Mouse (Mus musculus) inflammation-experienced regulatory T-cells, adult 6 months (primary cell): ENCODE results near the gene Sema3f. TPM values are rescaled to one million over a fixed set of nuclear protein-coding genes. Genes with fewer than 3 reads are reported as not detected.

ENCODE experiments used
- ATAC-seq: one replicate; pipeline ENCODE4 v1.8.0; 2017
- polyA plus RNA-seq, 3 experiments: library from polyadenylated mRNA; unstranded; fragments of 100-300 nt; shearing (Covaris generic); gene quantifications; one replicate each; pipeline ENCODE4 v1.2.1; 2017

Gene Sema3f
- polyA plus RNA-seq: not detected

DNA sequence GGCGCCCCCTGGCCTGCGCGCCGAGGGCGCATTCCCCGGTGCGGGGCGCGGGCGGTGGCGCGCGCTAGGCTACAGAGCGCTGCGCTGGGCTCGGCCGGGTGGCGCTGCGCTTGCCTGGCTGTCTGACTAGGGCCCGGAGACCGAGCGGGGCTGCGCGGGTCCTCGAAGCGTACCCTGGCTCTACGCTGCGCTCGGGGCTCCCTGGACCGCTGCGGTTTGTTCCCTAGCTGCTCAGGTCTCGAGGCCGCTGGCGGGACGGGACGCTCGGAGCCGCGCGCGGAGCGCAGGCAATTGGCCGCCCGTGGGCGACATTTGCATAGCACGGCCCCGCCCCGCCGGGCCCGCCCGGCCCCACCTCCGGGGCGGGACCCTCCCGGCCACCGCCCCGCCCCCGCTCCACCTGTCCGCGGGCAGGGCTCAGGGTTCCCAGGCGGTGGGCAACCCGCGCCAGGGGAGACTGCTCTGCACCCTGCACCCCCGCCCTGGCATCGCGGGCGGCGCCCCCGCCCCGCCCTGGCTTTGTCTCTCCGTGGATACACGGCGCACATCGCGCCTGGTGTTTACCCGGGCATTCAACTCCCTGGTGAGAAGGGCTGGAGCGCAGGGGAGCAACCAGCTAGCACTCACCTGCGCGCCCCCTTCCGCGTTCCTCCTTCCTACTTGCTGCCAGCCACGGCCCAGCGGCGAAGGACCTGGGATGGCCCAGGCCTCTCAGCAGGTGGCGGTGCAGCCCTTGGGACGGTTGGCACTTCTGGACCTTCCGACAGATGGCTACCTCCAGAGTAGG is at the start of gene Sema3f:
Gene Sema3f (minus strand): TSS at position 779 of the 787 bp plus-strand sequence.
- ATAC-seq: peak; percentile 38

DNA sequence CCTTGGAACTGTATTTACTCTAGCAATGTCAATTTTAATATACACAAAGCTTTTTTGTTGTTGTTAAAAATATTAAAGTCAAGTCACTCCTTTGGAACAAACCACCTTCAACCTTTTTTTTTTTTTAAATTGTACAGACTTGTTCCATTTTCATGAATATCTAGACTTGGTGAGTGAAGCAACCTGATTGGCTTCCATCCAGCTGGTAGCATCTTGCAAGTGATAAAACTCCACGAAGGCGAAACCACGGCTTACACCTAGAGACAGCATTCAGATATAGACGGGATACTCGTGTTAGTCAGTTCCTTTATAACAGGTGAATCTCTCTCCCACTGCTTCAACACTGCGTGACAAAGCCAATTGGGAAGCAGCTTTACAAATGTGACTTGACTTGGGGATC is 49.3 kb upstream of the Sema3f start:
- ATAC-seq: no peak

DNA sequence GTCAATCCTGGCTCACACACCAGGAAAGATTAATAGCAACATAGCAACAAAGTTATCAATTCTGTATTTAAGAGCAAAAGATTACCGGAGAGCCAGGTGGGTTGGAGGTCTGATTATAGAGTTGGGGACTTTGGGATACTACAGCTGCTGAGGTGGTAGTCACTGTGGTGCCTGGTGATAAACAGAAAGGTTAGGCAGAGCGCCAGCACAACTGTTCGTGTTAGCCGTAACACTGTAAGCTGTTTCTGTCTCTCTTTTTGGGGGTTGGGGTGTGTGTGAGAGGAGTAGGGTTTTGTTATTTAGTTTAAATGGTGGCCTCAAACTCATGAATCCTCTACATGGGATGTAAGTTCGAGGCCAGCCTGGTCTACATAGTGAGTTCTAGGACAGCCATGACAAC is 40.1 kb upstream of the Sema3f start:
- no peak for ATAC-seq

DNA sequence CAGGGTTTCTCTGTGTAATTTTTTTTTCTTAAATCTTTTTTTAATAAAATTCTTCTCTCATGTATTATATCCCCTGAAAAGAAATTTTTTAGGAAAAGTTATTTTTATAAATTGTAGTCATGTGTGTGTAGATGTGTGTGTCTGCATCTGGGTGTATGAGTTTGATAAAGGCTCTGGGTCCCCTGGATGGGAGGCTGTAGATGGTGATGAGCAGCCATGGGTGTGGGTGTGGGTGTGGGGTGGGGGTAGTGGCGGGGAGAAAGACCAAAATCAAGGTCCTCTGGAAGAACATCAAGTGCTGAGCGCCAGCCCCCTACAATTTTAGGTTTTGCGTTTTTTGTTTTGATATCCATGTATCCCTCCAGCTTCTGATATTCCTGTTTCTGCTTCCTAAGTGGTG is 37.8 kb upstream of the Sema3f start:
- ATAC-seq: no peak

DNA sequence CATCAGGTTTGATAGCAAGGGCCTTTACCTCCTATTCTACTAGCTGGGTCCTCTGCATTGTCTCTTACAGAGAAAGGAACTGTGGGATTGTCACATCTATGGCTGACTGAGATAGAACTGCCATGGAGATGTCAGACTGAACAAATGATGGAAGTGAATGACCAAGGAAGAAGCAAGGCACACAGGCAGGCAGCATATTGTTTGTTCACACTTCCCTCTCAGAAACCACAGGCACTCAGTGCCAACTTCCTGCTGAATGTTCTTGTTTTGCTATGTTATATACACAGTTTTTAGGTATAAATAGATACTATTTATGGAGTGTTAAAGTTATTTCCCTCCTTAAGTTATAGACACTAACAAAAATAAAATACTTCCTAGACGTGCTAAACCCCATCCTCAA is 37.0 kb upstream of the Sema3f start:
- ATAC-seq: no peak

DNA sequence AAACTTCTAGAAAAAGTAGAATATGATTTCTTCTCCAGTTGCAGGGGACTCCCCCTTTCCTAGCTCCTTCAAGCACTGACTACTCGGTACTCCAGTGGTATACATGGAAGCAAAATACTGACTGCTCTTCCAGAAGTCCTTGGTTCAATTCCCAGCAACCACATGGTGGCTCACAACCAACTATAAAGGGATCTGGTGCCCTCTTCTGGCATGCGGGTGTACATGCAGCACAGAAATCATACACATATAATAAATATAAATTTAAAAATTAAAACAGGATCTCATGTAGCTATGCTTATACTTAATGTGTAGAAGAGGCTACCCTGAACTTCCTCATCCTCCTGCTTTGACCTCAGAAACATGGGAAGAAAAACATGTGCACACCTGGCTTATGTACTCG is 36.4 kb upstream of the Sema3f start:
- ATAC-seq: no peak

DNA sequence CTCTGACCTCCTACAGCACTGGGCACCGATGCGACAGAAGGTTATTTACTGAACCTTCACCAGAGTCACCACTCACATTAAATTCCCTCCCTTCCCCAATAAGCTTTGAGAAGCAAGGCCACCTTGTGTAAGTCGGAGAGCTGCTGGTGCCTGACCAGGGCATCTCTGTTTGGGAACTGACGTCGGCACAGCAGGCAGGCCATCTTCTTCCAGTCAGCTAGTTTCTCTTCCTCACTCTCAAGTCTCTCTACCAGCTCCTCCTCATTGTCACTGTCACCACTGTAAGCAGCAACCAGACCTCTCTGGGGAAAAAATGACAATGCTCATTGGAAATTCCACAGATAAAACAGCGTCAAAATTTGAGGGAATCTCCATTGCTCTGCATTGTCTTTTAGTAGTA is 33.8 kb upstream of the Sema3f start:
- ATAC-seq: no peak

DNA sequence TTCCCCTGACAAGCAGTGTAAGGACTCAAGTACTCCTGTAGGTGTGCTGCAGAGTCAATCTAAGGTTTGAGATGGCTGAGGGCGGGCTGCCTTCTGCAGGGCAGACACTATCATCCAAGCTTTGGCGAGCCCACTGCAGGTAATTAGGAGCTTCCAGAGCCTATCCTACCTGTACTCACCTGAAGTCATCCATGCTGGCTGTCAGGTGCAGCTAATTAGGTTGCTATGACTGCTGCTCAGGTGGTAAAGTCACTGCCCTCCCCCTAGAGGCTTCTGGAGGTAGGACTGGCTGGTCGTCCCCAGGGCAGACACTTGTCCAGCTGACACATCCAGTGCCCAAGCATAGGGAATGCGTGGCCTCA is 28.5 kb upstream of the Sema3f start:
- ATAC-seq: no peak

DNA sequence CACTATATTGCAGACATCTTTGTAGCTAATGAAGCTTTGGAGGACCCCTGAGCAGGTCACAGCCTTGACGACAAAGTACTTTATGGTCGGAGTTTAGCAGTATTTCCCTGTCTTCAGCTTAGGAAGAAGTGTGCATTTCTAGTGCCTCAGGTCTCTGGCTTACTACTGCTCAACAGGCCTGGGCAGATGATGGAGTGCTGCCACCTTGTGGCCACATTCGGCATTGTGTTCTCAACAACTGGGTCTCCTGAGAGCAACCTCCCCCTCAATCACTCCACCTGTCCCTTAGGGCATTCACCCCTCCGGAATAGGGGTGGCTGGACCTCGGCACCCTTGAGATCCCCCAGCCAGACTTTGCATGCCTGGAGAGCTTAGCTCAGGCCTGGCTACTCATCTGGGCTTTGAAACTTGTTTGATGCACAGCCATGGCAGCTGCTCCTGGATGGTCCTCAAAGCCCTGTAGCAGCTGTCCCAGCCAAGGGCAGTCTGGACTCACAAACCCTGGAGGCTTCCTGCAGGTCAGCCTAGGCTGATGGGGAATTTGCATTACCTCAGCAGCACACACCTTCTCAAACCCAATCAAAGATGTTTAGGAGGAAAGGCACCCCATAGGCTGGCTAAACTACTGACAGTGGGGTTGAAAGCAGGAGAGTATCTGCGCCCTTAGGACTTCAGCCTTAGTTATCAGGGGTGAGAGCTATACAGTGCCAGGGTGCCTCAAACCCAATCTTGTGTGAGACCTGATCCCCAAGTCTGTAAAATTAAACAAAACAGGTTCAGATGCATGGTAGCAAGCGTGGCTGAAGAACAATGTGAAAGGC is 28.0 kb upstream of the Sema3f start:
- peak; percentile 55 for ATAC-seq

DNA sequence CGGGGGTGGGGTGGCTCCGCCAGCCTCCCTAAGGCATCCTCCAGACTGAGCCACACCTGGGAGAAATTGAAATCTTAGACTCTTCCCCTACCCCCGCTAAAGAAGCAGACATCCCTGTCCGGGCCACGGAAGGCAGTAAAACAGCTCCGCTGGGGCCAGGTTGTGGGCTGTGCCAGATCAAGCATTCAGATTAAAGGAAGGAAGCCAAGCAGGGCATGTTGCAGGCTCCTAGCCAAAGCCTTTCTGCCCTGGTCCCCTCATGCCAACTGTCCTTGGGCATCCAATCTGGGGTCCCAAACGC is 25.9 kb upstream of the Sema3f start:
- ATAC-seq: peak; percentile 28

DNA sequence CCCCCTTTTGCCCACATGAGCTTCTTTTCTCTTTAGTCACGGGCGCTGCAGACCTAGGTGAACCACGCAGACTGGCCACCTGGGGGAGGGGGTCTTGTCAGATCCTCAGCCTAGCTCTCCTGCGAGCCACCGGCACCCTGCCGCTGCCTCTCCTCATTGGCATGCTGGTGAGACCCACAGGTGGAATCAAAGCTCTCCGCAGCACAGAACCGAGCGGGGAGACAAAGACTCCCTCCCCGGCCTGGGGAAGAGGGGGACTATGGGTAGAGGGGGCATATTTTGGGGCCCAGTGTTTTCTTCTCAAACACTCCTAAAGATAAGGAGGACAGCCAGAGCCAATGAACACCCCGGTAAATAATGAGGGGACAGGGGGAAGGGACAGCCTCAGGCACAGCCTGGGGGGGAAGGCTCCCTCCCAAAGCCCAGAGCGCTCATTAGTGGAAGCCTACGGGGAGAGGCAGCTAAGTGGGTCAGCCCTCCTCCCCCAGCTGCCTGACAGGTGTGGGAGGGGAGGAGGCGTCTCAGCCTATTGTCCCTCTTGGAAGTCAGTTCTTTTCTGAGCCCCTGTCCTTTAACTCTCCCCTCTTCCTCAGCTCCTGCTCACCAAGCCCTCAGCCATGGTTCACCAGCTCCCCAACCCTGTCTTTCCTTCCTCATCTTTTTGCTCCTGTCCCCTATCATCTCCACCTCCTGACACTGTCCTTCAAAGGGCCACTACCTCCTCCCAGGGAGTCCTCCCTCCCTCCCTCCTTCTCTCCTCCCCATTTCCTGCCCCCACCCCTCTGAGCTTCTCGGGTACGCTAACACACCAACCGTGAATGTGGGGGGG is 25.3 kb upstream of the Sema3f start:
- peak; percentile 18 for ATAC-seq

DNA sequence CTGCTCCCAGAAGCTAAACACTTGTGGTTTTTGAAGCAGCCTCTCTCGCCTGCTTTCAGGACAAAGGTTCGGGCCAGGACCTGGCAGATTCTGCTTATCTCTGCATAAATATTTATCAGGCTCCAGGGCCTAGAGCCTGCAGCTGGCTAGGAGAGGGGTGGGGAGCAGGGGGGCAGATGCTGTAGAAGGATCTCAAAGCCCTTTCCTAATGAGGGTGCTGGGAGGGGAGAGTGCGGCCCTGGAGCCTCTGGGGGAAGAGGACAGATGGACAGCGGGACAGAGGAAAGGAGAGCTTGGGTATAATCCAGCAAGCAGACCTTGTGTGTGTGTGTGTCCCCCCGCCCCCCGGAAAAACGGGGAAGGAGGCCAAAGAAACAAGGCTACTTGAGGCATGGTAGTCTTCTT is 24.3 kb upstream of the Sema3f start:
- no peak for ATAC-seq

DNA sequence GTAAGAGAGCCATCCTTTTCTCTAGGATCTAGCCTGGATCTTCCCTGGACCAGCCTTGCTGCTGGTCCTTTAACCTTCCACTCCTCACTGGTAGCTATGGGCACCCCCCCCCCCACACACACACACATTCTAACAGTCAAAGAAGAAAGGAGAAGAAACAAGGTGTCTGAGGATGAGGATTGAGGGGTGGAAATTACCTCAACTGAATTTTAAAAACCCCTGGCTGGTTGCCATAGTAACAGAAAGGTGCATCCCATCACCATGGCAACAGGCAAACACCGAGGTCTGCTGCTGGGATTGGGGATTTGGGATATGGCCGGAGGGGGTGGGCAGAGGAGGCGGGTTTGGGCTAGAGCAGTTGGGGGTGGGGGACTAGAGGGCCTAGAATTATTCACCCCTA is 19.4 kb upstream of the Sema3f start:
- ATAC-seq: no peak

DNA sequence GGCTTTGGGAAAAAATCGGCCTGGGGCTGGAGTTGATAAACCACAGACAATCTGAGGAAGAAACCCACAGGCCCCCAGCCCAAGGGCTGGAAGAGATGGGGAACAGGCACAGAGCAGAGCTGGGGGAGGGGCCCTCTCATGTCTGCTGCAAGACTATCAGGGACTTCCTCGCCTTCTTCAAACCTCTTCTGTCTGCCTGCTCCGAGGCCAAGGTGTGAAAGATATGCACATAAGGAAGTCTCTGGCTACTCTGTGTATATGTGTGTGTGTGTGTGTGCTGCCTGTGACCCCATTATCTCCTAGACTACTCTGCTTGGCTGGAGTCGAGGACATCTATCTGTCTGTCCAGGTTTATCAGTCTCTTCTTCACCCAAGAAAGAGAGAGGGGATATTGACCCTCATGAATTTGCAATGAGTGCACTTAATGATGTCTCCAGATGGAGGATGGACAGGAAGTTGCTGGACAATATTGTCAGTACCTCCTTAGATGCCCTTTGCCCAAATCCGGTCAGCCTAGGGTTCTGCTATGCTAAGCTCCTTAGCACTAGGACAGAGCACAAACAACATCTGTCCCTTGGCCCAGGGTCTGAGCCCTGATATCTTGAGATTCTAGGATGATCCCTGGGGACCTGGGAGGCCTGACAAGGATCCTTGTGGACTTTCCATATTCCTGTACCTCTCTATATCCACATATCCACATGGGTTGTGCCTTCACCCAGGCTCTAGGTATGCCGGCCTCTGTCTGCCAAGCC is 18.8 kb upstream of the Sema3f start:
- ATAC-seq: no peak

DNA sequence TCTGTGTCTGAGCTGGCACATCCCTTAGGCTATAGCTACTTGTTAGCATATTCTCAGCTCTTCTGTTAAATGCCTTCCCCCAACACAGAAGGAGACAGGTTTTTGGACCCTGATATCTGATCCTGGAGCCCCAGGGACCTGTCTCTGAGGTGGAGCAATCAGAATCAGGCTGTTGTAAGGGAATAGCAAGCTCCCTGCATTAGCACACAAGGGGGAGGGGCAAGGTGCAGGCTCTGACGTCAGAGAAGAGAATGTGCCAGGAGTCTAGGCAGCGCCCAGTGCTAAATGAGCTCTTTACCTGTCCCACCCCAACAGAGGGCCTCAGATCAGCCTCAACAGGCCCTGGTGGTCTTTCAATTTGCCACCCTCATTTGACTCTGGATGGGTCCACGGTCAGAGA is 16.8 kb upstream of the Sema3f start:
- no peak for ATAC-seq

DNA sequence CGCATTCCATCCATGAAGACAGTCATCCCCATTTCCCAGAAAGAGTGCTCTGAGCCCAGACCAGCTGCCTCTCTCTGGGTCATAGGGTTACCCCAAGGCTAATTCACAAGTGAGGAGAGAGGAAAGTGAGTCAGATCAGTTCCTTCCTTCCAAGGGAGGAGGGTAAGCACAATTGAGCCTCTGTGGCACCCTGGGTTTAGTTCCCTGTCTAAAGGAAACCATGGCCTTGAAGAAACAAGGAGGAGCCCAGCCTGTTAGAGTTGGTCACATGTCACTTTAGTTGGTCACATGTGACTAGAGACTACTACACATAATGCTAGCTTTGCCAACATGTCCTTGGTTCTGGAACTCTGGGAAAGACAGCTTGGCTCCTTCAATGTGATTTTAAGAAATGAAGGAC is 14.5 kb upstream of the Sema3f start:
- no peak for ATAC-seq

DNA sequence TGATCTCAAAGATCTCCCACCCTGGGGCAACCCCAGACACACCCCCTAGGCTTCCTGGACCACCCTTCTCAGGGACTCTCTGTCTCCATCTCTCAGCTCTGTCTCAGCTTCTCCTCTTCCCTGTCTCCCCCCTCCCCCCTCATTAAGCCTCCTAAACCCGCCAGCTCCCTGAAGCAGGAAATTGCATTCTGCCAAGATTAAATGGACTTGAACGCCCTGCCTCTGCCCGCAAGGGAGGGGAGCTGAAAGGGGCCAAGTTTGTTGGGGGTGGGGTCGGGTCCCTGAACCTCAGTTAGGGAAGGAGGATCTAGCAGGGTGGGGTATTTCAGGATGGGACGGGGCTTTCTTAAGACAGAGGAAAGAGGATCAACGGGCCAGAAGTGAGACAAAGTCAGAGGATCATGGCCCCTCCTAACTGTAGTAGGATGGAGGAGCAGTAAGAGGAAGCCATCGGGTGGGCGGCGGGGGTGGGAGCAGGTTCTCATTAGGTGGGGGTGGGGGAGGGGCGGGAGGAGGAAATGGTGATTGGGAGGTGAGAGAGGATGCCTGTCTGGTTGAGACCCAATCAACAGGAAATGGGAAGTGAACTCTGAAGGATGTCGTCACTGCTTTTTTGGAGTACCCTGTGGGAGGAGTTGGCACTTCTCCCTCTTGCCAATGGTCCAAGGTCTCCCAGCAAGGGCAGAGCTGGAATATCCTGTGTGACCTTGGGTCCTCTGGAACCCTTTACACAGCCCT is 13.7 kb upstream of the Sema3f start:
- peak; percentile 35 for ATAC-seq

DNA sequence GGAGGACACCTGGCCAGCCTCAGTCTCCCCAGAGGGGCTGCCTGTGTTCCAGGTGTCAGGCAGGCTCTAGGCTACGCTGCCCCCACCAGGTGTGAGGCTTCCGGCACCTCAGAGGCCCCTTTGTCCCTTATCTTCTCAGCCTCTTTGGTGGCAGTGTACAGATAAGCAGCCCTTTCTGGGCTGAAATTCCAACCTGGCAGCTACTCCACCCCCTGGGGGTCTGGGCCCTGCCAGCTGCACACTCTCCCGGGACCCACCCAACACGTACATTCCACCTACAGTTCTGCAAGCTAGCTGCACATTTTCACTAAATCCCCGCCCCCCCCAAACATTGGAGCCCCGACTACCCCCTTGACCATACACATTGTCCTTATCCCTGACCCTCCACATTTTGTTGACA is 13.0 kb upstream of the Sema3f start:
- no peak for ATAC-seq

DNA sequence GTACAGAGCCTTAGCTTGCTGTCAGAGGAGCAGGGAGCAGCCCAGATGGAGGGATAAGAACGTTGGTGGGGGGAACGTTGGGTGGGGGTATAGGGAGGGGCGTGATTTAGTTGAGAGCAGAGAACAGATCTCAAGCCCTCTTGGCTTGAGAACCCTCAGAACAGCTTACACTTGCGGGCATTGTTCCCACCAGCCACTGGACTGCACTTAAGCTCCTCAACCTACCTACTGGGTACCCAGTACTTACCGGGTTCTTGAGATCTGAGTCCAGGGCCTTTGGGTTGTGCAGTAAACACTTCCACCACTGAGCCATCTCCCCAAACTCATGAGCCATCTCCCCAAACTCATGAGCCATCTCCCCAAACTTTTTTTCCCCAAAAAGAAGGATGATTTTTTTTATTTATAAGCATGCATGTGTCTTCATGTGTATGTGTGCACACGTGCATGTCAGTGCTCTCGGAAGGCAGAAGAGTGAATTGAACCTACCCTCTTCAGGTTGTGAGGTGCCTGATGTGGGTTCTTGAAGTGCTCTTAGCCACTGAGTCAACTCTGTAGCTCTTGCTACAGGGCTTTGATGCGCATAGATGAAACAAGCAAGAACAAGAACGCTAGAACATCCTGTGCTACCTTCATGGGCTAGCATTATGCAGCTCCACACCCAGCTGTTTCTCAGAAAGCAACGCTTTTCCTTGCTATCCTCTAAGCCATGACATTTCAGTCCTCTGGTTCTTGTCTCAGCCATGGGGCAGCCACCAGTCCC is 8.7 kb upstream of the Sema3f start:
- no peak for ATAC-seq

DNA sequence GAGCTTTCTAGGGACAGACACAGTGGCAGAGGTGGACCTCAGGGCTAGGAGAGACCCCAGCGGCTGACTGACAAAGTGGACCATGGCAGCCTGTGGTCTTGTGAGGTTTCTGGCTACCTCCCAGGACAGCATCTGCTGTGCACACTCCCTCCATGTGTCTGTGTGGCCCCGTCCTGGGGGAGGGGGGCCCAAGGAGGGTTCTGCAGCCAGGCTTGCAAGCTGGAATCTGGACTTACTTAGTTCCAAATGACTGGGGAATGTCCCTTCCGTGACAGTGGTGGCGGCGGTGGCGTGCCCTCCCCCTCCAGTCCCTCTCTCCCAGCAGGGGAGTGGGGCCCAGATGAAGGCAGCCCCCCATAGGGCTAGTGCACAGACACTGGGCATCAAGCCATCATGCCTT is 6.7 kb upstream of the Sema3f start:
- no peak for ATAC-seq

DNA sequence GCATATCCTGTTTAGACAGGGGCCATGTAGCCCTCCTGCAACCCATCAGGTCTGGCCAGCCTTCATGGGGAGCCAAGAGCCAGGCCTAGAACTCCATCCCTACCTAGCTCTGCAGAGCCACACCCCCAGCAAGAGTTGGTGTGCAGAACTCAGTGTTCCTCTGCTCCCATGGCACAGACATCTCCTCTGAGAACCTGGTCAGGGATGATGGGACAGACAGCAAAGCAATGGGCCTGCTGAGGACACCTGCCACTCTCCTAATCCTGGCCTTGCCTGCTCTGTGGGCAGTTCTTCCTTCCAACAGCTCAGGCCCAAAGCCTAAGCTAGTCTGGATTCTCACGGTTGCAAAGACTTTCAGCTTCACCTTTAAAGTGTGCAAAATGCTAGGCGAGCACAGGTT is 5.4 kb upstream of the Sema3f start:
- no peak for ATAC-seq
